ENCODE assay signal across 8 mouse cellular contexts in genomic region chr7:120980931-120981924, GRCm38 (mm10). TPM values are rescaled to one million over a fixed set of nuclear protein-coding genes. Genes with fewer than 3 reads are reported as not detected.
DNase-seq lines count a peak whose midpoint lies in the region; ATAC-seq lines count a peak whose summit lies in the region.

No protein-coding gene starts in this region.

- WGBS in hindbrain, embryonic 16.5 days, result 3% methylated on average over 39 of the region's 39 CpGs
- 5% methylated on average over 39 of the region's 39 CpGs for WGBS in limb, embryonic 13.5 days
- WGBS in midbrain, embryonic 13.5 days, result 2% methylated on average over 39 of the region's 39 CpGs

- peaks cover 12% of the 10 kb centered on the region for H3K4me1 ChIP-seq in hindbrain, embryonic 16.5 days (ENCODE audit: control insufficient read depth, insufficient read depth, low read depth, low read length)
- peaks cover 38% of the 10 kb centered on the region for H3K4me1 ChIP-seq in limb, embryonic 13.5 days
- peaks cover 49% of the 10 kb centered on the region for H3K4me1 ChIP-seq in midbrain, embryonic 13.5 days (replicated peaks)

- peak; percentile 38 for DNase-seq in cerebellum, adult 11 months
- DNase-seq in cerebellum, postnatal 14 days, result peak; percentile 65 to 66
- DNase-seq in frontal cortex, postnatal 14 days (ENCODE audit: low spot score in 2 of 2), result peak; percentile 8 to 21
- DNase-seq in spleen, postnatal 36 days (ENCODE audit: low spot score in 2 of 2), result peak; percentile 40 to 56

- peak overlapping the region; percentile 92 for H3K4me3 ChIP-seq in hindbrain, embryonic 16.5 days (ENCODE audit: low read length)
- peak overlapping the region; percentile 96 for H3K4me3 ChIP-seq in limb, embryonic 13.5 days
- H3K4me3 ChIP-seq in midbrain, embryonic 13.5 days (replicated peaks), result peak overlapping the region; percentile 60

- no peak for ATAC-seq in cerebellum, adult (ENCODE audit: insufficient number of reproducible peaks, low FRiP score, low TSS enrichment)
- ATAC-seq in hindbrain, embryonic 16.5 days, result peak; percentile 49
- peak; percentile 28 for ATAC-seq in limb, embryonic 13.5 days (ENCODE audit: low FRiP score, low read depth)
- peak; percentile 81 for ATAC-seq in midbrain, embryonic 13.5 days

- H3K27me3 ChIP-seq in hindbrain, embryonic 16.5 days (replicated peaks; ENCODE audit: control insufficient read depth, insufficient read depth, low read length), result no peaks in the 10 kb centered on the region
- no peaks in the 10 kb centered on the region for H3K27me3 ChIP-seq in limb, embryonic 13.5 days
- H3K27me3 ChIP-seq in midbrain, embryonic 13.5 days, result no peaks in the 10 kb centered on the region

- peak overlapping the region; percentile 84 for H3K9ac ChIP-seq in hindbrain, embryonic 16.5 days (ENCODE audit: low read depth, low read length)
- peak overlapping the region; percentile 88 for H3K9ac ChIP-seq in limb, embryonic 13.5 days
- H3K9ac ChIP-seq in midbrain, embryonic 13.5 days (replicated peaks), result peak overlapping the region; percentile 79

- H3K27ac ChIP-seq in hindbrain, embryonic 16.5 days (ENCODE audit: low read depth, low read length), result peak overlapping the region; percentile 73; the same call in 1 of the 2 replicates
- H3K27ac ChIP-seq in limb, embryonic 13.5 days, result peak overlapping the region; percentile 67
- peak overlapping the region; percentile 63 for H3K27ac ChIP-seq in midbrain, embryonic 13.5 days

- H3K9me3 ChIP-seq in hindbrain, embryonic 16.5 days (ENCODE audit: control insufficient read depth, low read length), result no peaks in the 10 kb centered on the region
- no peaks in the 10 kb centered on the region for H3K9me3 ChIP-seq in limb, embryonic 13.5 days
- H3K9me3 ChIP-seq in midbrain, embryonic 13.5 days, result no peaks in the 10 kb centered on the region

- H3K4me2 ChIP-seq in hindbrain, embryonic 16.5 days (ENCODE audit: low read length), result peak overlapping the region; percentile 87
- peak overlapping the region; percentile 77 for H3K4me2 ChIP-seq in limb, embryonic 13.5 days (replicated peaks)
- peak overlapping the region; percentile 61 for H3K4me2 ChIP-seq in midbrain, embryonic 13.5 days (replicated peaks)

- no peaks in the 10 kb centered on the region for H3K36me3 ChIP-seq in hindbrain, embryonic 16.5 days (ENCODE audit: control insufficient read depth, insufficient read depth, low read length)
- no peaks in the 10 kb centered on the region for H3K36me3 ChIP-seq in limb, embryonic 13.5 days
- H3K36me3 ChIP-seq in midbrain, embryonic 13.5 days, result no peaks in the 10 kb centered on the region

RNA-seq across cellular contexts. Expression of gene Cdr2, which starts 0.9 kb away (rescaled TPM):
- 14.7 and 15.3 TPM in 2 replicates for polyA plus RNA-seq in hindbrain, embryonic 16.5 days (2015; fragmentation: Nextera tagmentation; extraction: Ambion mirVana)
- 13.3 and 13.9 TPM in 2 replicates for polyA plus RNA-seq in limb, embryonic 13.5 days (2015; fragmentation: Nextera tagmentation; extraction: Ambion mirVana)
- polyA plus RNA-seq in midbrain, embryonic 13.5 days (2015; fragmentation: Nextera tagmentation; extraction: Ambion mirVana), result 14.7 and 15.6 TPM in 2 replicates

RNA-seq across cellular contexts. Expression of gene Mfsd13b, which starts 1.1 kb away (rescaled TPM):
- polyA plus RNA-seq in hindbrain, embryonic 16.5 days (2015; fragmentation: Nextera tagmentation; extraction: Ambion mirVana), result 0.35 TPM in 1 of 2 replicates, not detected in the other
- 0.25 TPM in 1 of 2 replicates, not detected in the other for polyA plus RNA-seq in limb, embryonic 13.5 days (2015; fragmentation: Nextera tagmentation; extraction: Ambion mirVana)
- not detected in 2 replicates for polyA plus RNA-seq in midbrain, embryonic 13.5 days (2015; fragmentation: Nextera tagmentation; extraction: Ambion mirVana)

RNA-seq across cellular contexts. Expression of gene Mettl9, which starts 53.0 kb away (rescaled TPM):
- 167 and 175 TPM in 2 replicates for polyA plus RNA-seq in hindbrain, embryonic 16.5 days (2015; fragmentation: Nextera tagmentation; extraction: Ambion mirVana)
- polyA plus RNA-seq in limb, embryonic 13.5 days (2015; fragmentation: Nextera tagmentation; extraction: Ambion mirVana), result 243 and 247 TPM in 2 replicates
- 210 and 214 TPM in 2 replicates for polyA plus RNA-seq in midbrain, embryonic 13.5 days (2015; fragmentation: Nextera tagmentation; extraction: Ambion mirVana)

Comparison
In these comparisons a context has a peak if more than half of its experiments do, and no peak if none do; other contexts are left out.
1. DNase-seq: peak in every context shown above with its lines; median percentile 66 in cerebellum, postnatal 14 days; 48 in spleen, postnatal 36 days; 38 in cerebellum, adult 11 months; 14 in frontal cortex, postnatal 14 days.